8 mouse cellular contexts compared by ENCODE assay signal in genomic region chr11:35834022-35834760, GRCm38 (mm10). TPM values are rescaled to one million over a fixed set of nuclear protein-coding genes. Genes with fewer than 3 reads are reported as not detected.
DNase-seq lines count a peak whose midpoint lies in the region; ATAC-seq lines count a peak whose summit lies in the region.

Rars (minus strand) TSS chr11:35834506.

- H3K36me3 ChIP-seq in intestine, embryonic 14.5 days (ENCODE audit: control insufficient read depth, insufficient read depth, low read length), result peaks cover 31% of the 10 kb centered on the region

- peak within 1 kb of the TSS; percentile 84 for H3K4me3 ChIP-seq in intestine, embryonic 14.5 days (ENCODE audit: low read depth, low read length)

- peak within 1 kb of the TSS; percentile 19; the same call in 1 of the 2 replicates for H3K27ac ChIP-seq in intestine, embryonic 14.5 days (ENCODE audit: low read depth)

- H3K4me1 ChIP-seq in intestine, embryonic 14.5 days (replicated peaks; ENCODE audit: control insufficient read depth, insufficient read depth, low read length), result peaks cover 10% of the 10 kb centered on the region

- peak; percentile 90 to 93 for DNase-seq in adrenal gland, adult 18-20 months (ENCODE audit: low spot score in 2 of 2)
- peak; percentile 96 for DNase-seq in embryo, embryonic 11 days
- peak; percentile 88 for DNase-seq in gastrocnemius, postnatal 25 days
- peak; percentile 96 for DNase-seq in intestine, embryonic 14.5 days (ENCODE audit: low spot score)
- DNase-seq in left cerebral cortex, postnatal 14 days (ENCODE audit: low spot score in 2 of 2), result peak; percentile 96
- DNase-seq in mesoderm, embryonic 11.5 days (ENCODE audit: low read depth, low spot score), result peak; percentile 95
- DNase-seq in right cerebral cortex, postnatal 36 days (ENCODE audit: low spot score in 2 of 2), result peak; percentile 90 to 91
- DNase-seq in yolk sac, embryonic 10.5 days (ENCODE audit: low spot score), result peak; percentile 92

- peak within 1 kb of the TSS; percentile 79 for H3K9ac ChIP-seq in intestine, embryonic 14.5 days (ENCODE audit: low read length)

- no peaks in the 10 kb centered on the region for H3K27me3 ChIP-seq in intestine, embryonic 14.5 days (replicated peaks; ENCODE audit: control insufficient read depth, insufficient read depth, low read length)

- H3K4me2 ChIP-seq in intestine, embryonic 14.5 days (ENCODE audit: low read length), result peak within 1 kb of the TSS; percentile 75

- WGBS in intestine, embryonic 14.5 days, result 2% methylated on average over 46 of the region's 46 CpGs

- intact Hi-C loops in left cerebral cortex, postnatal 14 days (cut with DNase I), result loop anchor here (5.0 kb wide), 2 partner anchors 57 to 168 kb away; no protein-coding TSS in a partner anchor

- peak; percentile 73 for ATAC-seq in intestine, embryonic 14.5 days (replicated peaks; ENCODE audit: low FRiP score, low TSS enrichment, low read depth)

- H3K9me3 ChIP-seq in intestine, embryonic 14.5 days (ENCODE audit: control insufficient read depth, low read length), result no peaks in the 10 kb centered on the region

RNA-seq across cellular contexts. Expression of gene Rars, which starts in this region (rescaled TPM):
- 10 to 100 TPM; 62.2 to 67.7 TPM for total RNA-seq in adrenal gland, adult 18-20 months (2021)
- total RNA-seq in gastrocnemius, postnatal 25 days (2021), result 10 to 100 TPM; 42.9 to 47.6 TPM
- polyA plus RNA-seq in intestine, embryonic 14.5 days (2014; fragmentation: Nextera tagmentation; extraction: Ambion mirVana), result 103 and 112 TPM in 2 replicates
- total RNA-seq in left cerebral cortex, postnatal 14 days (2021), result 10 to 100 TPM; 45.4 to 47.9 TPM

Comparison
In these comparisons a context has a peak if more than half of its experiments do, and no peak if none do; other contexts are left out.
1. Peak in every context shown above with its lines: DNase-seq, ATAC-seq, H3K4me3 ChIP-seq and H3K27ac ChIP-seq.